Mouse (Mus musculus) intestine, embryonic 15.5 days (tissue): ENCODE measurements around the gene Prdm10. TPM values are rescaled to one million over a fixed set of nuclear protein-coding genes. Genes with fewer than 3 reads are reported as not detected.
A peak's percentile ranks its signal among the peaks of the same experiment; 100 is the strongest.

Experiments used
- ATAC-seq: fragments of 200-750 bp; cut with Nextera tagmentation; 2 replicates; pipeline ENCODE4 v1.8.0; 2017; ENCODE audit warnings: moderate TSS enrichment, moderate library complexity
- H3K27ac ChIP-seq: fragments of 300-500 bp; sonication (generic); 2 replicates; pipeline ENCODE4 v1.5.1; 2015; ENCODE audit warnings: mild to moderate bottlenecking, inconsistent platforms
- H3K27me3 ChIP-seq: fragments of 300-500 bp; sonication (generic); replicated peaks from 2 replicates; pipeline ENCODE4 v1.6.1; 2015; ENCODE audit warnings: inconsistent platforms
- H3K36me3 ChIP-seq: fragments of 300-500 bp; sonication (generic); 2 replicates; pipeline ENCODE4 v1.6.1; 2015; ENCODE audit warnings: inconsistent platforms
- H3K4me1 ChIP-seq: fragments of 300-500 bp; sonication (generic); replicated peaks from 2 replicates; pipeline ENCODE4 v1.6.1; 2015; ENCODE audit warnings: inconsistent platforms
- H3K4me2 ChIP-seq: fragments of 300-500 bp; sonication (generic); replicated peaks from 2 replicates; pipeline ENCODE4 v1.6.1; 2015; ENCODE audit warnings: mild to moderate bottlenecking, inconsistent platforms
- H3K4me3 ChIP-seq: fragments of 300-500 bp; sonication (generic); replicated peaks from 2 replicates; pipeline ENCODE4 v1.5.1; 2015; ENCODE audit warnings: inconsistent platforms
- H3K9ac ChIP-seq: fragments of 300-500 bp; sonication (generic); 2 replicates; pipeline ENCODE4 v1.6.1; 2015; ENCODE audit warnings: inconsistent platforms
- H3K9me3 ChIP-seq: fragments of 300-500 bp; sonication (generic); 2 replicates; pipeline ENCODE4 v1.6.1; 2016; ENCODE audit warnings: inconsistent platforms
- WGBS: fragments of 180-500 bp; shearing (Covaris S2); methylation state at CpG from one replicate; pipeline ENCODE4 v1.1.7; 2015; 5-methylcytosine and 5-hydroxymethylcytosine counted together
- polyA plus RNA-seq: library from polyadenylated mRNA; unstranded; fragments of >200 nt; fragmentation: Nextera tagmentation; extraction: Ambion mirVana; gene quantifications from 2 replicates; pipeline ENCODE4 v1.2.1, GENCODE M21; 2015

The Prdm10 gene
- polyA plus RNA-seq, result 3.9 and 4.1 TPM in 2 replicates

- H3K9me3 ChIP-seq, result no peaks in the 10 kb centered on the region
- WGBS, result 0% methylated on average over 44 of the region's 45 CpGs
- peak within 1 kb of the TSS; percentile 85 for H3K4me2 ChIP-seq
- peak; percentile 95 for ATAC-seq
- H3K27me3 ChIP-seq, result no peaks in the 10 kb centered on the region
- H3K27ac ChIP-seq, result peak within 1 kb of the TSS; percentile 99
- H3K4me3 ChIP-seq, result peak within 1 kb of the TSS; percentile 77
- H3K4me1 ChIP-seq, result peaks cover 19% of the 10 kb centered on the region; the same call in 1 of the 2 replicates
- H3K36me3 ChIP-seq, result no peaks in the 10 kb centered on the region
- peak within 1 kb of the TSS; percentile 96 for H3K9ac ChIP-seq
These were observed at the start of gene Prdm10 for GRCm38 (mm10) chr9:31280366-31281010. Gene Prdm10, plus strand, starts transcription at chr9:31280538.

GRCm38 (mm10) chr9:31235030-31235429 lies 45.3 kb upstream of the Prdm10 start:
- H3K4me3 ChIP-seq, result no peak overlapping the region
- no peaks in the 10 kb centered on the region for H3K27me3 ChIP-seq
- no peaks in the 10 kb centered on the region for H3K36me3 ChIP-seq
- 0 out of 2 replicates have a peak, but pooled peaks cover 2% of the 10 kb centered on the region for H3K4me1 ChIP-seq
- WGBS, result 23% methylated on average over 4 of the region's 4 CpGs
- no peak overlapping the region for H3K27ac ChIP-seq
- H3K4me2 ChIP-seq, result no peak overlapping the region
- 0 out of 2 replicates have a peak, but pooled peaks have one; percentile 15 for ATAC-seq
- no peak overlapping the region for H3K9ac ChIP-seq
- no peaks in the 10 kb centered on the region for H3K9me3 ChIP-seq

GRCm38 (mm10) chr9:31235489-31235888 lies 44.8 kb upstream of the Prdm10 start:
- ATAC-seq, result no peak
- Histone ChIP-seq H3K27me3 (no peaks in the 10 kb centered on the region), H3K4me1 (0 out of 2 replicates have a peak, but pooled peaks cover 2% of the 10 kb centered on the region), H3K36me3 (no peaks in the 10 kb centered on the region), H3K9me3 (no peaks in the 10 kb centered on the region), H3K4me3 (no peak overlapping the region), H3K9ac (no peak overlapping the region), H3K4me2 (no peak overlapping the region), H3K27ac (0 out of 2 replicates have a peak overlapping the region, but pooled peaks have one; percentile 22)
- 67% methylated on average over 9 of the region's 9 CpGs for WGBS

DNA sequence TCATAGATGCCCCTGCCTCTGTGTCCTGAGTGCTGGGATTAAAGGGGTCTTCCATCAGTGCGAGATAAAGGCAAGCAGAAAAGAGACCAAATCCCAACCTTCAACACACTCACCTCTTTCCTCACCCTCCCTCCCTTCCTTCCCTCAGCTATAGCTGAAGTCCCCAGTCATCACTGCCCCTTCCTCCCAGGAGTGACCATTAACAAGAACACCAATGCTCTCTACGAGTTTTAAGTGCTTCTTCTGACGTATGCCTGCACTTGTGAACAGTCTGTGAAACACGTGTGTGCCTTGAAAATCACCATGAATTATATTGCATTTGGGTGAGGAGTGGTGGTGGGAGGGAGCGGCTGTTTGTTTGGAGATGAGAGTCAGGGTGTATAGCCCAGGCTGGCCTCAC lies 44.3 kb upstream of the Prdm10 start:
- no peak for ATAC-seq
- Histone ChIP-seq H3K36me3 (no peaks in the 10 kb centered on the region), H3K9me3 (no peaks in the 10 kb centered on the region), H3K27ac (no peak overlapping the region), H3K4me3 (no peak overlapping the region), H3K4me1 (0 out of 2 replicates have a peak, but pooled peaks cover 2% of the 10 kb centered on the region), H3K4me2 (no peak overlapping the region), H3K27me3 (no peaks in the 10 kb centered on the region), H3K9ac (no peak overlapping the region)
- WGBS, result 52% methylated on average over 5 of the region's 5 CpGs

- WGBS, result 53% methylated on average over 2 of the region's 2 CpGs
- no peak overlapping the region for H3K4me2 ChIP-seq
- no peaks in the 10 kb centered on the region for H3K36me3 ChIP-seq
- no peaks in the 10 kb centered on the region for H3K9me3 ChIP-seq
- H3K4me3 ChIP-seq, result no peak overlapping the region
- peaks cover 2% of the 10 kb centered on the region; the same call in 1 of the 2 replicates for H3K4me1 ChIP-seq
- H3K9ac ChIP-seq, result no peak overlapping the region
- ATAC-seq, result no peak
- H3K27ac ChIP-seq, result no peak overlapping the region
- H3K27me3 ChIP-seq, result no peaks in the 10 kb centered on the region
These were observed 41.8 kb upstream of the Prdm10 start for GRCm38 (mm10) chr9:31238526-31238925.

DNA sequence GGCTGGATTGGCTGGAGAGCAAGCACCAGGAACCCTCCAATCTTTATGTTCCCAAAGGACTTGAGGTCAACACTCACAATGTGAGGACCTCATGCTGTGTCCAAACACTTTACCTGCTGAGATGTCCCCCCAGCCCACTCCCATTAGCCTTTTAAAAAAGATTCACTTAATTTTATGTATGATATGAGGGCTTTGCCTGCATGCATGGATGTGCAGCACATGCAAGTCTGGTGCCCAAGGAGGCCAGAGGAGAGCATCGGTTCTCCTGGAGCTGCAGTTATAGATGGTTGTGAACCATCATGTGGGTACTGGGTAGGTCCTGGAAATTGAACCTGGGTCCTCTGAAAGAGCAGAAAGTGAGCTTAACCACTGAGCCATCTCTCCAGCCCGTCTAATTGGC lies 40.8 kb upstream of the Prdm10 start:
- Histone ChIP-seq H3K9ac (no peak overlapping the region), H3K4me3 (no peak overlapping the region), H3K4me2 (no peak overlapping the region), H3K9me3 (no peaks in the 10 kb centered on the region), H3K36me3 (no peaks in the 10 kb centered on the region), H3K4me1 (peaks cover 2% of the 10 kb centered on the region; the same call in 1 of the 2 replicates), H3K27me3 (no peaks in the 10 kb centered on the region), H3K27ac (no peak overlapping the region)
- no peak for ATAC-seq
- 93% methylated on average over 2 of the region's 2 CpGs for WGBS

DNA sequence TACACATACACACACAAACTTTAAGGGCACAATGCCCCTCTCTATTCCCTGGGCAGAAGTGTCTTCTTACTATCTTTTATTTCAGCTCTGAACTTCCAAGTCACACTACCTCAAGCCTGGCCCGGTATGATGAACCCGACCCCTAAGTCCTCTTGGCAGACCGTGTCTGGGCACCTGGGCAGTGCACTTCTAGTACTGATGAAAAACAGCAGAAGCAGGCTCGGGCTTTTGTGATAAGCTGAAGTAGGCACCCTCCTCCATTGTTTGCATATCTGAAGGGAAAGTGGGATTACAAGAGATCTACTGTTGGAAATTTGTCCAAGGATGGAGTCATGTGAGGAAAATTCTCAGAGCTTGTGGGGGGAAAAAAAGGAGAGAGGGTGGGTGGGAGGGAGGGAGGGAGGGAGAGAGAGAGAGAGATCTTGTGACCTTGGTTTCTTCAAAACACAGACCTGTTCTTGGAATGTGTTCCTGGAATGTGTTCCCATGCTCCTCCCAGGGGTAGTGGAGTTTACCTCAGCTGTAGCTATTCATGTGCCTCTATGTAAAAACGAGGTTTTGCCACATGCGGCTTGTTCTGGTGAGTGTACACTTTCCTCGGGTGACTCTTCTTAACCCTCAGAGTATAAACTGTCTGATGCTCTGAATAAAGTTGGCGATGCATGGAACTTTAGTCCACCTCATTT lies 39.7 kb upstream of the Prdm10 start:
- Histone ChIP-seq H3K4me3 (no peak overlapping the region), H3K4me1 (no peaks in the 10 kb centered on the region; the same call in 1 of the 2 replicates), H3K36me3 (no peaks in the 10 kb centered on the region), H3K4me2 (no peak overlapping the region), H3K9ac (no peak overlapping the region), H3K27ac (no peak overlapping the region), H3K9me3 (no peaks in the 10 kb centered on the region), H3K27me3 (no peaks in the 10 kb centered on the region)
- no peak for ATAC-seq
- WGBS, result 69% methylated on average over 8 of the region's 8 CpGs

DNA sequence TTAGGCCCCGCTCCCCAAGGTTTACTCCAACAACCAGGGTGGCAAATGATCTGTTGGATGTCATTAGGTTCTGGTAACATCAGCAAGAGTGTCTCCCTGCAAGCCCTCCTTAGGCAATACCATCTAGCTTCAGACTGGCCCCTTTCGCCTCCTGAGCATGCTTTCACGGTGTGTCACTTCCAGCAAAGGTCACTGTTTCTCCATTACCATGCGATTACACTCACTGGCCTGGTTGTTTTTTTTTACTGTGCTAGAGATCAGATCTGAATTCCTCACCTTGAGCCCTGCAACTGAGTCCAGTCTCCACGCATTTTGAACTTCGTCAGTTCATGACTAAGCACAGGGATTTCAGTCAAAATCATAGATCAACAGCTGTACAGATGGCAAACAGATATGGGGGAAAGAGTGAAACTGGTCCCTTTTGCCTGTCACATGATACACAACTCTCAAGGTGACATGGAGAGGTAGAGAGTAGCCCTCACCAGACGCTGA lies 39.1 kb upstream of the Prdm10 start:
- Histone ChIP-seq H3K36me3 (no peaks in the 10 kb centered on the region), H3K4me2 (no peak overlapping the region), H3K27ac (no peak overlapping the region), H3K9me3 (no peaks in the 10 kb centered on the region), H3K27me3 (no peaks in the 10 kb centered on the region), H3K4me3 (no peak overlapping the region), H3K4me1 (no peaks in the 10 kb centered on the region; the same call in 1 of the 2 replicates), H3K9ac (no peak overlapping the region)
- WGBS, result 79% methylated on average over 7 of the region's 7 CpGs
- no peak for ATAC-seq

DNA sequence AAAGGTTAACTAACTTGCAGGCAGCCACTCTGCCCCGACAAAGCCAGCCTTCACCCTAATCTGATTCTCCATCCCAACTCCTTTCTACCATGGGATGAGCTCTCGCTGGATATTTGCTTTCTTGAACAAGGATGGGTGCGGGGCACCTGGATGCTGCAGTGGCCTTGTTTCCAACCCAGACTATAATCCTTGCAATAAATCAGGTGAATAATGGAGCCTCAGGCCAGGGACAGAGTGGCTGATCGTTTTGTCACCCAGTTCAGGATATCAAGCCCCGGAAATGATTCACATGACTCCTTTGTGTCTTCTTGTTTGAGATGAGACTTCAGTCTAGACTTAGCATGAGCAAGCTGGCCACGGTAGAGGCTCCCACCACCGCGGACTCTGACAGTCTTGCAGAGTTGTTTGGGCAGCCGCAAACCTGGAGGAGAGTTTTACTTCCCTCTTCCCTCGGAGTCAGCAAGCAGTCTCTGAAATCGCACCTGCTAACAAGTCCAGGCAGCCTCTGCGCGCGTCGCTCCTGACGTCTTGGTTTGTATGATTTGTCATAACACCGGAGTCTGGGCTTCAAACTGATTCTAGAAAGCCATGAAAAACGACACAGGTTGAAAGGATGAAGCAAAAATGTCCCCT lies 36.9 kb upstream of the Prdm10 start:
- no peak overlapping the region for H3K4me3 ChIP-seq
- no peaks in the 10 kb centered on the region; the same call in 1 of the 2 replicates for H3K4me1 ChIP-seq
- no peaks in the 10 kb centered on the region for H3K36me3 ChIP-seq
- no peaks in the 10 kb centered on the region for H3K27me3 ChIP-seq
- no peak overlapping the region for H3K4me2 ChIP-seq
- H3K9ac ChIP-seq, result no peak overlapping the region
- 52% methylated on average over 18 of the region's 18 CpGs for WGBS
- H3K9me3 ChIP-seq, result no peaks in the 10 kb centered on the region
- no peak overlapping the region for H3K27ac ChIP-seq
- ATAC-seq, result no peak

- no peak overlapping the region for H3K4me3 ChIP-seq
- H3K36me3 ChIP-seq, result no peaks in the 10 kb centered on the region
- no peak overlapping the region for H3K9ac ChIP-seq
- no peaks in the 10 kb centered on the region; the same call in 1 of the 2 replicates for H3K4me1 ChIP-seq
- no peaks in the 10 kb centered on the region for H3K9me3 ChIP-seq
- H3K4me2 ChIP-seq, result no peak overlapping the region
- no peak for ATAC-seq
- WGBS, result 75% methylated on average over 5 of the region's 5 CpGs
- no peaks in the 10 kb centered on the region for H3K27me3 ChIP-seq
- no peak overlapping the region for H3K27ac ChIP-seq
These were observed 36.4 kb upstream of the Prdm10 start for GRCm38 (mm10) chr9:31243939-31244333.

GRCm38 (mm10) chr9:31245006-31245405 lies 35.3 kb upstream of the Prdm10 start:
- no peak overlapping the region for H3K27ac ChIP-seq
- no peak overlapping the region for H3K4me3 ChIP-seq
- no peak for ATAC-seq
- no peaks in the 10 kb centered on the region for H3K36me3 ChIP-seq
- H3K27me3 ChIP-seq, result no peaks in the 10 kb centered on the region
- no peaks in the 10 kb centered on the region for H3K9me3 ChIP-seq
- 87% methylated on average over 6 of the region's 6 CpGs for WGBS
- no peaks in the 10 kb centered on the region; the same call in 1 of the 2 replicates for H3K4me1 ChIP-seq
- H3K9ac ChIP-seq, result no peak overlapping the region
- H3K4me2 ChIP-seq, result no peak overlapping the region

- H3K9me3 ChIP-seq, result no peaks in the 10 kb centered on the region
- no peak overlapping the region for H3K4me2 ChIP-seq
- no peaks in the 10 kb centered on the region; the same call in 1 of the 2 replicates for H3K4me1 ChIP-seq
- no peak overlapping the region for H3K9ac ChIP-seq
- H3K4me3 ChIP-seq, result no peak overlapping the region
- ATAC-seq, result peak; percentile 67; the same call in 1 of the 2 replicates
- 48% methylated on average over 6 of the region's 6 CpGs for WGBS
- no peak overlapping the region for H3K27ac ChIP-seq
- no peaks in the 10 kb centered on the region for H3K27me3 ChIP-seq
- H3K36me3 ChIP-seq, result no peaks in the 10 kb centered on the region
These were observed 33.9 kb upstream of the Prdm10 start for GRCm38 (mm10) chr9:31246421-31246820.
